Mouse (Mus musculus): ENCODE data around the gene Tpm1.

DNA sequence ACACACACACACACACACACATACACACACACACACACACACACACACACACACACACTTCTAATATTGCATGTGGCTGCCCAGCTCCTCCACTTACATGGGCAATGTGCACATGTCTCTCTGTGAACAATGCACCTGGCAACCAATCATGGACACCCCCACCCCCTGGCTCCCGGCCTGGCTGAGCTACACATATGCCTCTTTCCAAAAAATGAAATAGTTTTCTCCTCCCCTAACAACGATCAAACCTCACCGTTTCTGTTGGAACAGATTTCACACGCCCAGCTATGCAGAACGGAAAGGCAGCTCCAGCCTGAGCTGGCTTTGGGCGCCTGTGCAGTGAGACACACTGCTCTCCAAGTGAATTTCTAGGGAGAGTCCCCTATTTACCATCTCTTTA lies 9.2 kb upstream of the Tpm1 start:
- TF ChIP-seq POLR2A (IDR thresholded peaks at IDR 0.05; ENCODE audit: extremely low read depth, insufficient read depth, low read length) (no peak), CTCF (IDR thresholded peaks at IDR 0.05; ENCODE audit: low read depth, low read length) (no peak)

Measured in liver, adult 2 months (tissue).